Mouse (Mus musculus) brain, adult 10 weeks (tissue): ENCODE data around the gene Rbbp4. TPM values are rescaled to one million over a fixed set of nuclear protein-coding genes. Genes with fewer than 3 reads are reported as not detected.

Experiments used
- polyA plus RNA-seq: library from polyadenylated mRNA; stranded (reverse); fragments of 350-450 nt; fragmentation: Illumina TruSeq; extraction: RNeasy Lipid Tissue Mini Kit (QIAGEN cat#74804); gene quantifications from one replicate; pipeline ENCODE4 v1.2.3, GENCODE M21; 2015; ENCODE audit warnings: low read depth, low replicate concordance

Gene Rbbp4
- polyA plus RNA-seq: 91.6 TPM

DNA sequence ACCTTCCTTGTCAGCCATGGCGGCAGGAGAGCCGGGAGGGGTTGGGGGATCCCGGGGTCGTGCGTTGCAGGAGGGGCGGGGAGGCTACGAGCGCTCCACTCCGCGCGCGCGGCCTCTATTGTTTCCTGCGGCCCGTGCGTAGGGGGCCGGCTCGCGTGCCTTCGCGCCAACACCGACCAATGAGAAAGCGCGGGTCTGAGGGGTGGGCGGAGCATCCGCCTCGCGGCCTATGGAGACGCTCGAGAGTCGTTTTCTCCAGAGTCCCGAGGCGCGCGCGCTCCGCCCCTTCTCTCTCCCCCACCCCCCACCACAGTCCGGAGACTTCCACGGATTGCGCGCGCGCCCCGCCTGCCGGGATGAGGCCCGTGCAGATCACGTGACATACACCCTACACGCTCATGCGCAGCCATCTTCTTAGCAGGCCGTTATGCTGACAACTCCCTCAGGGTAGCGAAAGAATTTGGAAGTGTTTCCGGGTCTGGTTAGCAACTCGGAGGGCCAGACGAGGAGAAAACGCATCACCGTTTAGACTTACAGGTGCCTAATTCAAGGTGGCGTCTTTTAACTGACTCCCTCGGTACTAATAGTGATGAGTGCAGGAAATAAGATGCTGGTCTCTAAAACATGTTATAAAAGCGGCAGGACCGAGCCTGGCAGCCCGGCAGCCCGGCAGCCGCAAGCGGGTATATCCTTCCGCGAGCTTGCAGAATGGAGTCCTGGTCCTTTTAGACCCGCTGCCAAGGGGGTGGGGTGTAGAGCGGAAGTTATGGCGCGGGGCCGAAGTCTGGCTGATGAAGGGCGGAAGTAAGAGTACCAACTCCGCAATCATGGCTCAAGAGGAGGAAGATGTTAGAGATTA, at the start of gene Rbbp4, which contains the start of gene Zbtb8os:
Gene Rbbp4 (minus strand): TSS at position 155 of the 859 bp plus-strand sequence.
Gene Zbtb8os (plus strand): TSS at position 480 of the 859 bp plus-strand sequence.

DNA sequence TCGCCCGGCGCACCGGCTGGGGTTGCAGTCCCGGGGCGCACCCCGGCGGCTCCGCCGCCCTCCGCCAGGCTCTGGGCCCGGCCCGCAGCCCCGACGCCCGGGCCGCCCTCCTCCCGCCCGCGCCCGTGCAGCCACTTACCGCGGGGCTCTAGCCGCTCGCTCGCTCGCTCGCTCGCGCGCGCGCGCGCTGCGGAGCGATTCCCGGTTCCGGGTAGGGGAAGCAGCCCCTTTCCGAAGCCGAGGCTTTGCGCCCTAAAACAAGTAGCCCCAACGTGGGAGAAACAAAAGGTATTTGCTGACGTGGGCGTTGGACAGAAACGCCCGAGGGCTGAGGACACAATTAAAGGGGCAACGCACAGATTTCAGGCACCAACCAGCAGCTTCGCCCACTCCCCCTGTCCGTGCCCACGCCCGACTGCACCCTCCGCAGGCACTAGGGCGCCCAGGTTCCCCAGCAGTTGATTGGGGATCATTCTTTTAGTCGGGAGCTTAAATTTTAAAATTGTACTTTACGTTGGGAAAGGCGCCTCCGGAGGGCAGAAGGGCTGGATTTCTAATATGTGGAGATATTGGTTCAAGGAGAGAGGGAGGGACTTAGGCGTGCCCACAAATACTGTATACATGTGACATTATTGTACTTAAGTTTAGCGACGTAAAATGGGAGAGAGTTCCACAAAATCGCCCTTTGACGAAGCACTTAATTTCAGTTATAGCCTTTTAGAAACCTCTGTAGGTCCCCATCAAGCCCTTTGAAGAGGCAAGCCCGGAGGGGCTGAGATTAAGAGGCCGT, 42.6 kb upstream of the Rbbp4 start, which contains the start of gene Zbtb8a:
Gene Zbtb8a (minus strand): TSS at position 516 of the 790 bp plus-strand sequence.

DNA sequence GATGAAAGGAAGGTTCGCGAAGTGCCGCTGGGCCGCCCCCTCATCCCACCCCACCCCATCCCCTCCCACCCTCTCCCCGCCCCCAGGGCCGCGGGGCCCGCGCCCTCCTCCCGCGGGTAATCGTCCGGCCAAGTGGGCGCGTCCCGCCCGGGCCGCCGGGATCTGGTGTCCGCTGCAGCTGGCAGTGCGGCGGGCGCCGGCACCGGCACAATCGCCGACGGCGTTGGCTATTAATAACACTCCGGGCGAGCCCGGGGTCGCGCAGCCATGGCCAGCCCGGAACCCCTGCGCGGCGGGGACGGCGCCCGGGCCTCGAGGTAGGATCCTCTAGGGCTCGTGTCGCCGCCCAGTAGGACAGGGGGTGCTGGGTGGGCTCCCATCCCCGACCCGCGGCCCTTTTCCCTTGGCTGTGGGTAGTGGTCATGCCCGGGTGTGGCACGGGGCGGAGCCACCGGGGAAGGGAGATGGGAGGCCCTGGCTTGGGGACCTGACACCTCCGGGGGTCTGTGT, 47.6 kb downstream of the Rbbp4 start, which contains the start of gene Sync:
Gene Sync (plus strand): TSS at position 146 of the 510 bp plus-strand sequence.

DNA sequence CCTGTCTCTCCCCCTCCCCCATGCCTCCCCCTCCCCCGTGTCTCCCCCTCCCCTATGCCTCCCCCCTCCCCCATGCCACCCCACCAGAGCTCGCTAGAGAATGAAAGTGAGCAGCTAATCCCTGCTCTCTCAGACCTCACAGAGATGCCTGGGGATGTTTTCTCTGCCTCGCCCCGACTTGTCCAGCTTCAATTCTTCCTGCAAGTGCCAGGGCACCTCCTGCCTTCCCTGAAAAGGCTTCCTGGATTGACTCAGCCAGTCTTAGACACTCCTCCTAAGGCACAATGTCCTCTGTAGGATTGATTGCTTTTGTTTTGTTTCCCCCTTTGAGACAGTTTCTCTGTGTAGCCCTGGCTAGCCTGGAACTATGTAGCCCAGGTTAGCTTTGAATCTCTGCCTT, 74.0 kb downstream of the Rbbp4 start, which contains the start of gene C77080:
Gene C77080 (minus strand): TSS at position 209 of the 400 bp plus-strand sequence.

Other genes starting within 250 kb of the Rbbp4 start
- not detected for gene Tmem54, start 229.8 kb downstream of the Rbbp4 start, polyA plus RNA-seq
- 1,134 TPM for gene Hpca, start 213.3 kb downstream of the Rbbp4 start, polyA plus RNA-seq
- 73.9 TPM for gene Fndc5, start 198.4 kb downstream of the Rbbp4 start, polyA plus RNA-seq
- gene S100pbp, start 145.6 kb downstream of the Rbbp4 start, polyA plus RNA-seq: 30.1 TPM
- 88.2 TPM for gene Yars, start 145.6 kb downstream of the Rbbp4 start, polyA plus RNA-seq
- 7.9 TPM for gene C77080, start 74.0 kb downstream of the Rbbp4 start, polyA plus RNA-seq
- gene Sync, start 47.8 kb downstream of the Rbbp4 start, polyA plus RNA-seq: 1.3 TPM
- gene Zbtb8os, start 325 bp upstream of the Rbbp4 start, polyA plus RNA-seq: 37.3 TPM
- gene Zbtb8a, start 42.7 kb upstream of the Rbbp4 start, polyA plus RNA-seq: 6.8 TPM
- 3.6 TPM for gene Zbtb8b, start 105.5 kb upstream of the Rbbp4 start, polyA plus RNA-seq
- gene Bsdc1, start 126.2 kb upstream of the Rbbp4 start, polyA plus RNA-seq: 50.2 TPM
- not detected for gene Tssk3, start 155.7 kb upstream of the Rbbp4 start, polyA plus RNA-seq
- not detected for gene Fam229a, start 155.8 kb upstream of the Rbbp4 start, polyA plus RNA-seq
- gene Marcksl1, start 178.2 kb upstream of the Rbbp4 start, polyA plus RNA-seq: 72.9 TPM
- gene Hdac1, start 207.3 kb upstream of the Rbbp4 start, polyA plus RNA-seq: 38.9 TPM
- 2.3 TPM for gene Lck, start 238.3 kb upstream of the Rbbp4 start, polyA plus RNA-seq
- 1.2 TPM for gene Fam167b, start 243.2 kb upstream of the Rbbp4 start, polyA plus RNA-seq